Mouse (Mus musculus) gastrocnemius, postnatal 14 days (tissue): ENCODE data around the gene Slc44a1. TPM values are rescaled to one million over a fixed set of nuclear protein-coding genes. Genes with fewer than 3 reads are reported as not detected.

Source experiments
- DNase-seq: peaks from one replicate; pipeline ENCODE4 v3.0.0; 2021; ENCODE audit warnings: mixed read lengths
- intact Hi-C: fragments of 180-260 bp; cut with DNase I; formaldehyde crosslinking; loops from one replicate; pipeline ENCODE4 v1.15.1; 2025; ENCODE audit warnings: low total_unique reads
- total RNA-seq, 2 experiments: library from RNA; stranded (reverse); gene quantifications; 2 replicates each; pipeline ENCODE4 v1.2.3; 2021

The Slc44a1 gene
- total RNA-seq, 2 experiments from 2014 or later: 26.6 to 30.3 TPM

- intact Hi-C loops: no loop called here
- no peak for DNase-seq
Observed at GRCm38 (mm10) chr4:53632011-53632349, 191.8 kb downstream of the Slc44a1 start.

- intact Hi-C loops: no loop called here
- DNase-seq: no peak
Observed at GRCm38 (mm10) chr4:53635336-53635735, 195.1 kb downstream of the Slc44a1 start.

- intact Hi-C loops: no loop called here
- DNase-seq: no peak
Observed at GRCm38 (mm10) chr4:53637269-53637909, 197.2 kb downstream of the Slc44a1 start.

GRCm38 (mm10) chr4:53638549-53639123, 198.4 kb downstream of the Slc44a1 start:
- DNase-seq: no peak
- intact Hi-C loops: no loop called here

GRCm38 (mm10) chr4:53658029-53658428, 217.8 kb downstream of the Slc44a1 start:
- intact Hi-C loops: no loop called here
- DNase-seq: no peak

GRCm38 (mm10) chr4:53660711-53661110, 220.5 kb downstream of the Slc44a1 start:
- DNase-seq: no peak
- intact Hi-C loops: no loop called here

Other genes with a start within 250 kb of the Slc44a1 start
- 10 to 100 TPM; 24.5 to 29.8 TPM for gene Fsd1l, start 191.1 kb downstream of the Slc44a1 start, total RNA-seq